Mouse (Mus musculus) T-cell, adult 2 months (primary cell): ENCODE measurements at regions not wholly inside any gene's neighbourhood (a gene's known extent, or its start where the extent isn't known, plus 50 kb on each side); places are given as distances from the start of the nearest gene placed in this dataset.

Experiments
- DNase-seq: peaks from one replicate; pipeline ENCODE4 v3.0.0; 2022; ENCODE audit warnings: low spot score

DNA sequence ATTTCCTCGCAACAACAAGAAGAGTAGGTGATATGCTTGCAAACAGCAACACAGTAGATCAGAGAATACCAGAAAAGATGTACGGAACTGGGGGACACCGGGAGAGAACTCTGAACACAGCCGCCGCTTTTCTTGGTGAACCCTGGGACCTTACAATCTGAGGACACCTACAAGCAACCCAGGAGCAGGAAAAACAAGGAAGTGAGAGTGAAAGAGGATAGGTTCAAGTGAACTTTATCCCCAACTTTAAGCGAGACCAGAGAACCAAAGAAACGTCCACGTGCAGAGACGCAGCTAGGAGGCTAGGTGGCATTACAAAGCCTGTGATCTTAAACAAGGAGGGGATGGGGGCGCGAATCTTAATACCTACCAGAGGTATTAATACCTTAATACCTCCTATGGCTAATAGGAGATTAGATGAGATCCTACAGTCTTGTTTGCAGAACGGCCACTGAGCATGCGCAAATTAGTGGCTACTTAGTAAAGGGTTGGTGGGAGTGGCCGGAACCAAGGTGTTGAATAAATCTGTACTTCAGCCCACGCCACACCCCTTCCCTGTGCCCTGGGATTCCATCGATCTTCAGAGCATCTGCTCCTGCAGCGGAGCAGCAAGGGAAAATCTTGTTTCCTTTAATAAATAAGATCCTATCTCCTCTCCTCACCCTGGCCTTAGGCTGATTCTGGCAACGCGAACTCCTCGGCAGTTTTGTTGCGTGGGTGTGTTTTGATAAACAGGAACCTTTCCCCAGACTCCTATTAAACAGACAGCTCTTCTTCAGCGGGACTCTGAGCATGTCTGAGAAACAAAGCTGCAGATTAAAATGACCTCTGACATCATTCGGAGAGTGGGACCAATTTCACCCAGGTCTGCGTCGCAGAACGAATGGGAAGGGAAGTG, 64.6 kb upstream of the Cdh5 start:
- no peak for DNase-seq

DNA sequence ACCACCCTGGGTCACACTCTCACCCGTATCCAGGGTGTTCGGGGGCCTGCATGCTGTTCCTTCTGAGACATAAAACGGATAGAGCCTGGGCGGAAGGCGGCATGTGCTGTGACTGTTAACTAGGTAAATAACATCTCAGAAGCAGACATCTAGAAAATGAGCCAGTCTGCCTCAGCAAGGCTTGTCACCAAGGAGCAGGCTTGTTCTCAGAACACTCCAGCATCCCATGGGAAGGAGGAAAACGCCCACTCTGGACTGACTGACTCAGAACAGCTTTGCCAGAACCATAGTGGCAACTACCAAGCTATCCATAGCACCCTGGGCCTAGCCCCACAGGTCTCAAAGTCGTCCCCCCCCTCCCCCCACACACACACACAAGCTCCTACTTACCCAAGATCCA, 63.8 kb upstream of the Cdh5 start:
- DNase-seq, result no peak

DNA sequence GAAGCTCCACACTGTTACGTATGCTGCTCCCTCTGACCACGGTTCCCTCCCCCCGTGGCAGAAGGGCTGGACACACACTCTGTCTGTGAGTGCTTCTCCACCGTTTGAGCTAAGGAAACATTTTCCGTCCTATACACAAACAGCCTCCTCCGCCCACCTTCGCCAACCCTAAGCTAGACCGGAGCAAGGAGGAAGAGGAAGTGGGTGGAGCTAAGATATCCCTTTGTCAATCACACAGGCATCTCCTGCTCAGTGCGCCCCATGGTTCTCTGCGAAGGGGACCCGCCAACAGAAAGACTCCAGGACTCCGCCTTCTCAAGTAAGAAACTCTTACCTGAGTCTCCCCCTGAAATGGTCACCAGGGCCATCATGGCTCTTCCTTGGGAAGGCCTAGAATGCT, 61.9 kb upstream of the Cdh5 start:
- peak; percentile 28 for DNase-seq

DNA sequence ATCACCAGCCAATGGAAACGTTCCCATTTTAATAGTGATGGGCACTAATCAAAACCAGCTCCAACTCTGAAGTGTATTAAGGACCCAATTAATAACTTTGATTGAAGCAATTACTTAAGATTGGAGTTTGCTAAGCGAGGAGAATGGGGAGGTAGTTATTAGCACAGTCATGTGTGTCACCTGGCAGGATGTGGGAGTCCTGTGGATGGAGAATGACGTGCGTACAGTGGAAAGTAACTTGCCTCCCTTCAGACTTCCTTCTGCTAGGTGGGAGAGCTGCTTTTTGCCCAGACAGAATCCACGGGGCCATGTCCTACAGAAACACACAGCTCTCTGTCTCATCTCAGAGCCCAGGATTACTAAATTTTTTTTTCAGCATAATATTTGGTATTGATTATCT, 59.9 kb upstream of the Cdh5 start:
- peak; percentile 24 for DNase-seq

DNA sequence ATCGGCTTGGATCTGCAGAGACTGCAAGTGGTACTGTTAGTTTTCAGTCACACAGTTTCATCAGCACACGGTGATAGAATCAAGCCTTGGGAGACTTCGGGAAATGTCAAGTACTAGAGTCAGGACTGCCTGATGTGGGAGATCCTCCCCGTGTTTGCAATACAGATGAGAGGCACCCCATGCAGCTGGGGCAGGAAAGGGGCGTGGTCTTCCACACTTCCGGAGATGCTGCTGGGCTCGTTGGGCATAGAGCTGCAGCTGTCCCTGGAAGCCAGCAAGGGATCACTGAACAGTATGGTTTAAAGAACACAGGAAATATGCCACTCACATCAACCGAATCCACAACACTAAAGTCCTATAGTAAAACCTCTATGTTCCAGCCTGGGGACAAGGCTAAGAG, 59.0 kb upstream of the Cdh5 start:
- peak; percentile 66 for DNase-seq

DNA sequence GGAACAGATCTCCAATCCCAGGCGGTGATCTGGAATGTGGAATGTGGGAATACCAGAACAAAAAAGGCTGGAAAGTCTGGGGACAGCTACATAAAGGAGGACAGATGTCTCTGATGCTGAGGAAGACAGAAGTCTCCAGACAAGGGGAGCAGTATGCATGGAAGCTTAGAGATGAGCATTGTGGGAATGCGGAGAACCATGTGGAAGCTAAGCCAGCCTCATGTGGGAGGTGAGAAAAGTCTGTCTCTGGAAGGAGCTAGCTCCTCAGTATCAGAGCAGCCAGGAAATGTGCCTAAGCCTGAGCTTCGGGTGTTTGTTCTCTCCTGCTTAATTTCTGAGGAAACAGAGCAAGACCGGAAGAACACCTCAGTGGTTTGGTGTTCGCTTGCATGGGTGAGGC, 53.4 kb upstream of the Cdh5 start:
- DNase-seq, result no peak

DNA sequence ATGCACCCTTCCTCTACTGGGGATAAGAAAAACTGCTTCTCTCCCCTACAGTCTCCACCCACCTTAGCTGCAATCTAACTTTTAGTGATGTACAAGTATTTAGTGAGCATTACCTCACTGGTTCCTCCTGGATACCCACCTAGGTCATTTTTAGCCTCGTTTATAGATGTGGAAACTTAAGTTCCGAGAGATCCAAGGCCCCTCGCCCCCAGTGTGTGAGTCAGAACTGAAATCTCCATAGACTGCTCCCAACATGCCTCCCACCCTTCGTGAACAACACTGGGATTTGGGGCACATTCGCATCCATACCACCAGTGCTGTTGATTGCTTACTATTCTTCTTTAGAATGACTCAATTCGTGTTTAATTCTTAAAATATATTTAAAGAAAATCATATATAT, 52.2 kb upstream of the Cdh5 start:
- DNase-seq, result no peak

DNA sequence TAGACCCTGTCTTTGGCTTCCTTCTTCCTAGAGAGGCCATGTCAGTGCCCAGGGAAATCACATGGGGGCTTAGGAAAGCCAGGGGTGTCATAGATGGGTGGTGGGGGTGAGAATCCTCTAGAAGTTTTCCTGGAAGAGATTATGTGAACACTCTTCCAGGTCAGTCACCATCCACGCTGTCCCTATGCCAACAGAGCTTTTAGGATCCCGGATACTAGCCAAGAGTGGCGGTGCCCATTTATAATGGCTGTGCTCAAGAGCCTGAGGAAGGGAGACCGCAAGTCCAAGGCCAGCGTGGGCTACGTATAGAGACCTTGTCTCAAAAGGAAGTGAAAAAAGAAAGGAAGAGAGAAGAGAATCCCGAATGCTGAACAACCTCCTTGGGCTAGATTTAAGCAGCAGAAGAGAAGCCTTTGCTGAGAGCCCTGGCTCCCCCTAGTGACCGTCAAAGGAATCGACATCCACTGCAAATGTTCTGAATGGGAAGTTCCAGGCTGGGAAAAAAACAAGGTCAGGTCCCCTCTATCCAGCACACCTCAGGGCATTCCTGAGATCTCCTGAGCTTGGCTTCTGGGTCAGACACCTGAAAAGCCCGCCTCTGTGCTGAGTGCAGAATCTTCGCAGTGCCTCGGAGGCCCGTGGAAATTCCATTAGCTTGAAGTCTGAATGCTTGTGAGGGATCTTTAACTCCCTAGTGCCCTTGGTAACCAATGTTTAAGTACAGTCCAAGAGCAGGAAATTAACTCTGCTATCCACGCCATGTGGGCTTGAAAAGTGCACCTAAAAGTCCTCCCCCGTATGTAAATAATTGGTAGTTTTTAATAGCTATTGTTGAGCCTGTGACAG, 50.5 kb upstream of the Cdh5 start:
- DNase-seq, result peak; percentile 44

DNA sequence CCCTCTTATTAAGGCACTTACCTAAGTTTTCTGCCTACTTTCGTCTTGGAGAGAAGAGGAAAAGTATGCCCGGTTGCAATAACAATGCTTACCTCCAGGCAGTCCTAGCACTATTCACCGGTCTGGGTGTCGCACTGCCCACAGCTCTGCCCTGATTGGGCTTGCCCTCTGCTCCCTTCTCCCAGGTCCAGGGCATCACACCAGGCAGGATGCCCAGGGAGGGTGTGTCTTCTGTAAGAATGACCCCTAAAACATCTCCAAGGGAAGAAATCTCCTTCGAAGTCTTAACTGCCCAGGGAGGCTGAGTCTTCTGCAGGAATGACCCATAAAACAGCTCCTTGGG, 49.9 kb upstream of the Cdh5 start:
- DNase-seq, result no peak
